Mouse (Mus musculus): ENCODE data around the gene Armh1. TPM values are rescaled to one million over a fixed set of nuclear protein-coding genes. Genes with fewer than 3 reads are reported as not detected.

Gene Armh1
- polyA plus RNA-seq, 1 experiment from 2014 or later = 0.18 TPM

- no peak for DNase-seq
- ATAC-seq (ENCODE audit: insufficient read depth) = 0 out of 2 replicates have a peak, but pooled peaks have one; percentile 1
- H3K27me3 ChIP-seq (ENCODE audit: insufficient read depth, low read length) = no peaks in the 10 kb centered on the region
- no peaks in the 10 kb centered on the region for H3K9me3 ChIP-seq (ENCODE audit: low read depth, low read length)
- H3K27ac ChIP-seq (ENCODE audit: low read depth) = peak overlapping the region; percentile 94
- no peak for TF ChIP-seq CTCF (IDR thresholded peaks at IDR 0.05; ENCODE audit: low read depth)
- peak overlapping the region; percentile 83 for H3K9ac ChIP-seq
- peaks cover 7% of the 10 kb centered on the region; the same call in 1 of the 2 replicates for H3K4me1 ChIP-seq (ENCODE audit: insufficient read depth)
- H3K36me3 ChIP-seq (ENCODE audit: insufficient read depth) = peaks cover 38% of the 10 kb centered on the region
- peak overlapping the region; percentile 81 for H3K4me2 ChIP-seq
- 17% methylated on average over 25 of the region's 25 CpGs for WGBS
- H3K4me3 ChIP-seq (ENCODE audit: low read depth, low read length) = peak overlapping the region; percentile 73
Observed at GRCm38 (mm10) chr4:117288277-117288926, 36.5 kb upstream of the Armh1 start.

GRCm38 (mm10) chr4:117284363-117284762 lies 32.4 kb upstream of the Armh1 start:
- ATAC-seq (ENCODE audit: insufficient read depth) = no peak
- Histone ChIP-seq H3K4me3 (ENCODE audit: low read depth, low read length) (no peak overlapping the region), H3K27ac (ENCODE audit: low read depth) (0 out of 2 replicates have a peak overlapping the region, but pooled peaks have one; percentile 6), H3K4me2 (no peak overlapping the region), H3K27me3 (ENCODE audit: insufficient read depth, low read length) (no peaks in the 10 kb centered on the region), H3K9ac (no peak overlapping the region), H3K36me3 (ENCODE audit: insufficient read depth) (peaks cover 74% of the 10 kb centered on the region), H3K4me1 (ENCODE audit: insufficient read depth) (peaks cover 10% of the 10 kb centered on the region; the same call in 1 of the 2 replicates), H3K9me3 (ENCODE audit: low read depth, low read length) (no peaks in the 10 kb centered on the region)
- no peak for DNase-seq
- 37% methylated on average over 4 of the region's 4 CpGs for WGBS
- no peak for TF ChIP-seq CTCF (IDR thresholded peaks at IDR 0.05; ENCODE audit: low read depth)

GRCm38 (mm10) chr4:117283271-117284191 lies 31.6 kb upstream of the Armh1 start:
- H3K27ac ChIP-seq (ENCODE audit: low read depth) = peak overlapping the region; percentile 61; the same call in 1 of the 2 replicates
- no peak overlapping the region for H3K4me3 ChIP-seq (ENCODE audit: low read depth, low read length)
- peak overlapping the region; percentile 19; the same call in 1 of the 2 replicates for H3K4me2 ChIP-seq
- WGBS = 20% methylated on average over 22 of the region's 22 CpGs
- peak overlapping the region; percentile 15 for H3K9ac ChIP-seq
- DNase-seq = peak; percentile 43
- no peaks in the 10 kb centered on the region for H3K9me3 ChIP-seq (ENCODE audit: low read depth, low read length)
- H3K36me3 ChIP-seq (ENCODE audit: insufficient read depth) = peaks cover 82% of the 10 kb centered on the region
- H3K4me1 ChIP-seq (ENCODE audit: insufficient read depth) = peaks cover 10% of the 10 kb centered on the region; the same call in 1 of the 2 replicates
- H3K27me3 ChIP-seq (ENCODE audit: insufficient read depth, low read length) = no peaks in the 10 kb centered on the region
- ATAC-seq (ENCODE audit: insufficient read depth) = peak; percentile 38
- no peak for TF ChIP-seq CTCF (IDR thresholded peaks at IDR 0.05; ENCODE audit: low read depth)

GRCm38 (mm10) chr4:117281090-117281845 lies 29.3 kb upstream of the Armh1 start:
- TF ChIP-seq CTCF (IDR thresholded peaks at IDR 0.05; ENCODE audit: low read depth) = no peak
- Histone ChIP-seq H3K9me3 (ENCODE audit: low read depth, low read length) (no peaks in the 10 kb centered on the region), H3K27ac (ENCODE audit: low read depth) (no peak overlapping the region), H3K27me3 (ENCODE audit: insufficient read depth, low read length) (no peaks in the 10 kb centered on the region), H3K4me3 (ENCODE audit: low read depth, low read length) (no peak overlapping the region), H3K9ac (no peak overlapping the region), H3K4me1 (ENCODE audit: insufficient read depth) (0 out of 2 replicates have a peak, but pooled peaks cover 7% of the 10 kb centered on the region), H3K36me3 (ENCODE audit: insufficient read depth) (peaks cover 92% of the 10 kb centered on the region), H3K4me2 (no peak overlapping the region)
- ATAC-seq (ENCODE audit: insufficient read depth) (no peak), DNase-seq (no peak)
- 46% methylated on average over 19 of the region's 19 CpGs for WGBS

GRCm38 (mm10) chr4:117280397-117280930 lies 28.5 kb upstream of the Armh1 start:
- DNase-seq = no peak
- TF ChIP-seq CTCF (IDR thresholded peaks at IDR 0.05; ENCODE audit: low read depth) = no peak
- no peak for ATAC-seq (ENCODE audit: insufficient read depth)
- H3K4me3 ChIP-seq (ENCODE audit: low read depth, low read length) = no peak overlapping the region
- no peak overlapping the region for H3K27ac ChIP-seq (ENCODE audit: low read depth)
- H3K4me1 ChIP-seq (ENCODE audit: insufficient read depth) = 0 out of 2 replicates have a peak, but pooled peaks cover 7% of the 10 kb centered on the region
- no peaks in the 10 kb centered on the region for H3K9me3 ChIP-seq (ENCODE audit: low read depth, low read length)
- WGBS = 84% methylated on average over 8 of the region's 8 CpGs
- H3K9ac ChIP-seq = no peak overlapping the region
- H3K27me3 ChIP-seq (ENCODE audit: insufficient read depth, low read length) = no peaks in the 10 kb centered on the region
- no peak overlapping the region for H3K4me2 ChIP-seq
- peaks cover 92% of the 10 kb centered on the region for H3K36me3 ChIP-seq (ENCODE audit: insufficient read depth)

- peaks cover 92% of the 10 kb centered on the region for H3K36me3 ChIP-seq (ENCODE audit: insufficient read depth)
- ATAC-seq (ENCODE audit: insufficient read depth) = no peak
- WGBS = 50% methylated on average over 2 of the region's 2 CpGs
- no peak for DNase-seq
- H3K9ac ChIP-seq = no peak overlapping the region
- no peaks in the 10 kb centered on the region for H3K27me3 ChIP-seq (ENCODE audit: insufficient read depth, low read length)
- no peak overlapping the region for H3K4me2 ChIP-seq
- TF ChIP-seq CTCF (IDR thresholded peaks at IDR 0.05; ENCODE audit: low read depth) = no peak
- H3K27ac ChIP-seq (ENCODE audit: low read depth) = no peak overlapping the region
- peaks cover 2% of the 10 kb centered on the region; the same call in 1 of the 2 replicates for H3K9me3 ChIP-seq (ENCODE audit: low read depth, low read length)
- 0 out of 2 replicates have a peak, but pooled peaks cover 7% of the 10 kb centered on the region for H3K4me1 ChIP-seq (ENCODE audit: insufficient read depth)
- no peak overlapping the region for H3K4me3 ChIP-seq (ENCODE audit: low read depth, low read length)
Observed at GRCm38 (mm10) chr4:117279253-117279642, 27.3 kb upstream of the Armh1 start.

All from lung, embryonic 14.5 days (tissue).